Mouse (Mus musculus) right cerebral cortex, postnatal 4 days (tissue): Measurements from ENCODE around the gene Ston1.

ENCODE experiments used
- DNase-seq: peaks from one replicate; pipeline ENCODE4 v3.0.0-alpha.2; 2022

The Ston1 gene

GRCm38 (mm10) chr17:88627150-88627549, 29.7 kb downstream of the Ston1 start:
- DNase-seq, result no peak

- peak; percentile 47 for DNase-seq
Observed at GRCm38 (mm10) chr17:88628676-88629380, 31.3 kb downstream of the Ston1 start.

GRCm38 (mm10) chr17:88629381-88629759, 31.9 kb downstream of the Ston1 start:
- no peak for DNase-seq

- no peak for DNase-seq
Observed at GRCm38 (mm10) chr17:88629931-88630553, 32.6 kb downstream of the Ston1 start.

GRCm38 (mm10) chr17:88630554-88630948, 33.1 kb downstream of the Ston1 start:
- DNase-seq, result peak; percentile 46

GRCm38 (mm10) chr17:88632631-88633030, 35.1 kb downstream of the Ston1 start:
- DNase-seq, result no peak

GRCm38 (mm10) chr17:88636076-88636475, 38.6 kb downstream of the Ston1 start:
- DNase-seq, result no peak

- no peak for DNase-seq
Observed at GRCm38 (mm10) chr17:88636587-88636986, 39.1 kb downstream of the Ston1 start.

GRCm38 (mm10) chr17:88641012-88641411, 43.5 kb downstream of the Ston1 start:
- DNase-seq, result peak; percentile 78

- DNase-seq, result no peak
Observed at GRCm38 (mm10) chr17:88641836-88642235, 44.4 kb downstream of the Ston1 start.

- DNase-seq, result no peak
Observed at GRCm38 (mm10) chr17:88644876-88645275, 47.4 kb downstream of the Ston1 start.

GRCm38 (mm10) chr17:88645299-88645698, 47.8 kb downstream of the Ston1 start:
- no peak for DNase-seq

GRCm38 (mm10) chr17:88647149-88647548, 49.7 kb downstream of the Ston1 start:
- DNase-seq, result no peak

- DNase-seq, result peak; percentile 90
Observed at GRCm38 (mm10) chr17:88652010-88652409, 54.5 kb downstream of the Ston1 start.

- DNase-seq, result peak; percentile 96
Observed at GRCm38 (mm10) chr17:88652702-88653374, 55.4 kb downstream of the Ston1 start.

GRCm38 (mm10) chr17:88653375-88653769, 55.9 kb downstream of the Ston1 start:
- no peak for DNase-seq

GRCm38 (mm10) chr17:88658510-88658909, 61.0 kb downstream of the Ston1 start:
- DNase-seq, result no peak

GRCm38 (mm10) chr17:88666076-88666475, 68.6 kb downstream of the Ston1 start:
- DNase-seq, result no peak

GRCm38 (mm10) chr17:88668452-88668851, 71.0 kb downstream of the Ston1 start, which contains the start of gene Gtf2a1l:
Gene Gtf2a1l, plus strand, starts transcription at chr17:88668660.
- DNase-seq, result peak; percentile 54

GRCm38 (mm10) chr17:88669921-88670320, 72.4 kb downstream of the Ston1 start:
- DNase-seq, result no peak

- no peak for DNase-seq
Observed at GRCm38 (mm10) chr17:88670800-88671199, 73.3 kb downstream of the Ston1 start.

GRCm38 (mm10) chr17:88675310-88676309, 78.1 kb downstream of the Ston1 start:
- no peak for DNase-seq

- DNase-seq, result no peak
Observed at GRCm38 (mm10) chr17:88688226-88688625, 90.7 kb downstream of the Ston1 start.
